ENCODE assay signal across 21 mouse cellular contexts in genomic region chr4:82543936-82544335, GRCm38 (mm10).
DNase-seq lines count a peak whose midpoint lies in the region; ATAC-seq and TF ChIP-seq lines count a peak whose summit lies in the region.
"Had no signal": no experiment of that assay in that cellular context is flagged by ENCODE, and none has a peak within 500 bp of the region (broad histone marks: within the 10 kb centered on the region; RNA-seq: fewer than 3 reads in every experiment).

No protein-coding gene starts in this region.

- H3K4me3 ChIP-seq in forebrain, embryonic 14.5 days (ENCODE audit: low read depth, low read length), result no peak overlapping the region
- no peak overlapping the region for H3K4me3 ChIP-seq in forebrain, embryonic 11.5 days (ENCODE audit: low read depth, low read length)
- no peak overlapping the region for H3K4me3 ChIP-seq in forebrain, embryonic 16.5 days (replicated peaks; ENCODE audit: low read length)
- no peak overlapping the region for H3K4me3 ChIP-seq in forebrain, postnatal 0 days (ENCODE audit: low read depth, low read length)
- H3K4me3 ChIP-seq in heart, adult 2 months, result no peak overlapping the region
- no peak overlapping the region for H3K4me3 ChIP-seq in midbrain, embryonic 11.5 days (ENCODE audit: low read depth, low read length)
- H3K4me3 ChIP-seq in midbrain, embryonic 13.5 days (replicated peaks), result no peak overlapping the region
- H3K4me3 ChIP-seq: embryonic facial prominence, embryonic 13.5 days; embryonic facial prominence, embryonic 15.5 days; erythroblast, embryonic 14.5 days had no signal

- H3K9me3 ChIP-seq in forebrain, embryonic 14.5 days (replicated peaks; ENCODE audit: control insufficient read depth, low read length), result no peaks in the 10 kb centered on the region
- H3K9me3 ChIP-seq in forebrain, embryonic 11.5 days (ENCODE audit: control insufficient read depth, low read length), result no peaks in the 10 kb centered on the region
- H3K9me3 ChIP-seq in forebrain, embryonic 16.5 days (ENCODE audit: control insufficient read depth, low read length), result no peaks in the 10 kb centered on the region
- no peaks in the 10 kb centered on the region for H3K9me3 ChIP-seq in forebrain, postnatal 0 days (ENCODE audit: low read length)
- H3K9me3 ChIP-seq in midbrain, embryonic 11.5 days (ENCODE audit: control insufficient read depth, low read length), result no peaks in the 10 kb centered on the region
- no peaks in the 10 kb centered on the region for H3K9me3 ChIP-seq in midbrain, embryonic 13.5 days
- H3K9me3 ChIP-seq: embryonic facial prominence, embryonic 13.5 days; embryonic facial prominence, embryonic 15.5 days had no signal

- no peak for TF ChIP-seq CTCF in forebrain, postnatal 0 days (IDR thresholded peaks at IDR 0.05; ENCODE audit: low read depth)
- TF ChIP-seq CTCF in heart, adult 2 months (IDR thresholded peaks at IDR 0.05), result no peak

- peaks cover 12% of the 10 kb centered on the region; the same call in 1 of the 2 replicates for H3K36me3 ChIP-seq in forebrain, embryonic 14.5 days (ENCODE audit: control insufficient read depth, insufficient read depth, low read length)
- no peaks in the 10 kb centered on the region for H3K36me3 ChIP-seq in forebrain, embryonic 11.5 days (ENCODE audit: control insufficient read depth, insufficient read depth, low read length)
- no peaks in the 10 kb centered on the region for H3K36me3 ChIP-seq in forebrain, embryonic 16.5 days (ENCODE audit: control insufficient read depth, insufficient read depth)
- H3K36me3 ChIP-seq in forebrain, postnatal 0 days (ENCODE audit: insufficient read depth), result no peaks in the 10 kb centered on the region
- H3K36me3 ChIP-seq in heart, adult 2 months (ENCODE audit: control insufficient read depth, insufficient read depth, low read length), result peaks cover 3% of the 10 kb centered on the region; the same call in 1 of the 2 replicates
- H3K36me3 ChIP-seq in midbrain, embryonic 11.5 days (ENCODE audit: control insufficient read depth, insufficient read depth, low read length), result no peaks in the 10 kb centered on the region
- no peaks in the 10 kb centered on the region for H3K36me3 ChIP-seq in midbrain, embryonic 13.5 days
- H3K36me3 ChIP-seq: embryonic facial prominence, embryonic 13.5 days; embryonic facial prominence, embryonic 15.5 days had no signal

- WGBS in forebrain, embryonic 14.5 days, result 62% methylated on average over 3 of the region's 3 CpGs
- WGBS in forebrain, embryonic 11.5 days, result 71% methylated on average over 3 of the region's 3 CpGs
- WGBS in forebrain, embryonic 16.5 days, result 54% methylated on average over 3 of the region's 3 CpGs
- 58% methylated on average over 3 of the region's 3 CpGs for WGBS in forebrain, postnatal 0 days
- WGBS in heart, adult 2 months, result 73% methylated on average over 3 of the region's 3 CpGs
- 72% methylated on average over 3 of the region's 3 CpGs for WGBS in midbrain, embryonic 11.5 days
- WGBS in midbrain, embryonic 13.5 days, result 65% methylated on average over 3 of the region's 3 CpGs

- no peak for TF ChIP-seq POLR2A in heart, adult 2 months (IDR thresholded peaks at IDR 0.05; ENCODE audit: insufficient read depth, low read depth, low read length)

- ATAC-seq in forebrain, embryonic 14.5 days, result no peak
- no peak for ATAC-seq in forebrain, embryonic 11.5 days (replicated peaks; ENCODE audit: low FRiP score)
- ATAC-seq in forebrain, embryonic 16.5 days, result no peak
- ATAC-seq in forebrain, postnatal 0 days, result no peak
- no peak for ATAC-seq in midbrain, embryonic 11.5 days (ENCODE audit: low FRiP score)
- ATAC-seq in midbrain, embryonic 13.5 days, result no peak

- no peak overlapping the region for H3K9ac ChIP-seq in forebrain, embryonic 14.5 days (ENCODE audit: low read length)
- no peak overlapping the region for H3K9ac ChIP-seq in forebrain, embryonic 11.5 days (ENCODE audit: low read length)
- no peak overlapping the region for H3K9ac ChIP-seq in forebrain, embryonic 16.5 days (replicated peaks; ENCODE audit: low read depth, low read length)
- no peak overlapping the region for H3K9ac ChIP-seq in forebrain, postnatal 0 days
- no peak overlapping the region for H3K9ac ChIP-seq in heart, adult 2 months (ENCODE audit: low read depth, low read length)
- no peak overlapping the region for H3K9ac ChIP-seq in midbrain, embryonic 11.5 days (ENCODE audit: low read length)
- H3K9ac ChIP-seq in midbrain, embryonic 13.5 days (replicated peaks), result no peak overlapping the region
- H3K9ac ChIP-seq: embryonic facial prominence, embryonic 13.5 days; embryonic facial prominence, embryonic 15.5 days had no signal

- H3K4me1 ChIP-seq in forebrain, embryonic 14.5 days (ENCODE audit: control insufficient read depth, insufficient read depth, low read length), result peaks cover 23% of the 10 kb centered on the region
- H3K4me1 ChIP-seq in forebrain, embryonic 11.5 days (replicated peaks; ENCODE audit: control insufficient read depth, insufficient read depth, low read length), result no peaks in the 10 kb centered on the region
- peaks cover 38% of the 10 kb centered on the region for H3K4me1 ChIP-seq in forebrain, embryonic 16.5 days (replicated peaks; ENCODE audit: control insufficient read depth, insufficient read depth, low read length)
- peaks cover 19% of the 10 kb centered on the region; the same call in 1 of the 2 replicates for H3K4me1 ChIP-seq in forebrain, postnatal 0 days (ENCODE audit: insufficient read depth)
- H3K4me1 ChIP-seq in heart, adult 2 months (ENCODE audit: control insufficient read depth, insufficient read depth, low read length), result peaks cover 9% of the 10 kb centered on the region
- no peaks in the 10 kb centered on the region for H3K4me1 ChIP-seq in midbrain, embryonic 11.5 days (ENCODE audit: control insufficient read depth, insufficient read depth, low read length)
- peaks cover 7% of the 10 kb centered on the region for H3K4me1 ChIP-seq in midbrain, embryonic 13.5 days (replicated peaks)

- H3K27me3 ChIP-seq in forebrain, embryonic 14.5 days (replicated peaks; ENCODE audit: control insufficient read depth, insufficient read depth, low read length), result no peaks in the 10 kb centered on the region
- peaks cover 6% of the 10 kb centered on the region; the same call in 1 of the 2 replicates for H3K27me3 ChIP-seq in forebrain, embryonic 11.5 days (ENCODE audit: control insufficient read depth, insufficient read depth, low read length)
- no peaks in the 10 kb centered on the region for H3K27me3 ChIP-seq in forebrain, embryonic 16.5 days (replicated peaks; ENCODE audit: control insufficient read depth, insufficient read depth, low read length)
- no peaks in the 10 kb centered on the region for H3K27me3 ChIP-seq in forebrain, postnatal 0 days (ENCODE audit: insufficient read depth, low read length)
- H3K27me3 ChIP-seq in heart, adult 2 months (ENCODE audit: control insufficient read depth, insufficient read depth, low read length), result no peaks in the 10 kb centered on the region
- H3K27me3 ChIP-seq in midbrain, embryonic 11.5 days (ENCODE audit: control insufficient read depth, insufficient read depth, low read length), result peaks cover 13% of the 10 kb centered on the region; the same call in 1 of the 2 replicates
- H3K27me3 ChIP-seq in midbrain, embryonic 13.5 days, result peaks cover 26% of the 10 kb centered on the region
- H3K27me3 ChIP-seq: embryonic facial prominence, embryonic 13.5 days; embryonic facial prominence, embryonic 15.5 days had no signal

- H3K79me2 ChIP-seq in heart, adult 2 months (replicated peaks; ENCODE audit: control insufficient read depth, insufficient read depth, low read length), result no peaks in the 10 kb centered on the region

- DNase-seq in forebrain, embryonic 14.5 days (ENCODE audit: low spot score), result peak; percentile 39
- no peak for DNase-seq in forebrain, embryonic 11.5 days (ENCODE audit: low spot score)
- no peak for DNase-seq in forebrain, postnatal 0 days
- DNase-seq in heart, adult 11 months, result peak; percentile 69
- no peak for DNase-seq in heart, adult 2 months
- DNase-seq in midbrain, embryonic 11.5 days (ENCODE audit: low spot score, missing footprints), result peak; percentile 37
- DNase-seq: adrenal gland, adult 2 months; adrenal gland, postnatal 10 days; adrenal gland, postnatal 25 days; cerebellum, adult 11 months; cerebellum, adult 18-20 months; cerebellum, adult 8-10 months; cerebellum, adult 9-11 months; cerebellum, postnatal 14 days; cerebellum, postnatal 36 days; embryo, embryonic 11 days had no signal

- TF ChIP-seq EP300 in heart, adult 2 months (IDR thresholded peaks at IDR 0.05; ENCODE audit: insufficient read depth, low read depth, low read length), result no peak

- H3K27ac ChIP-seq in forebrain, embryonic 14.5 days (ENCODE audit: low read depth, low read length), result 0 out of 2 replicates have a peak overlapping the region, but pooled peaks have one; percentile 35
- H3K27ac ChIP-seq in forebrain, embryonic 11.5 days (ENCODE audit: low read depth, low read length), result no peak overlapping the region
- peak overlapping the region; percentile 84 for H3K27ac ChIP-seq in forebrain, embryonic 16.5 days (ENCODE audit: low read length)
- H3K27ac ChIP-seq in forebrain, postnatal 0 days (ENCODE audit: low read depth, low read length), result no peak overlapping the region
- no peak overlapping the region for H3K27ac ChIP-seq in heart, adult 2 months
- H3K27ac ChIP-seq in midbrain, embryonic 11.5 days (ENCODE audit: low read depth, low read length), result no peak overlapping the region
- no peak overlapping the region for H3K27ac ChIP-seq in midbrain, embryonic 13.5 days
- H3K27ac ChIP-seq: embryonic facial prominence, embryonic 13.5 days; embryonic facial prominence, embryonic 15.5 days had no signal

- H3K4me2 ChIP-seq in forebrain, embryonic 14.5 days (ENCODE audit: low read length), result no peak overlapping the region
- H3K4me2 ChIP-seq in forebrain, embryonic 11.5 days (ENCODE audit: low read depth, low read length, severe bottlenecking), result no peak overlapping the region
- no peak overlapping the region for H3K4me2 ChIP-seq in forebrain, embryonic 16.5 days (ENCODE audit: low read length)
- H3K4me2 ChIP-seq in forebrain, postnatal 0 days (ENCODE audit: low read depth), result no peak overlapping the region
- H3K4me2 ChIP-seq in midbrain, embryonic 11.5 days, result no peak overlapping the region
- H3K4me2 ChIP-seq in midbrain, embryonic 13.5 days (replicated peaks), result no peak overlapping the region
- H3K4me2 ChIP-seq: embryonic facial prominence, embryonic 13.5 days; embryonic facial prominence, embryonic 15.5 days had no signal

- intact Hi-C loops in heart, adult 2 months (cut with DNase I), result loop anchor here (2.0 to 10.0 kb wide), 5 partner anchors 477 to 1047 kb away; no protein-coding TSS in a partner anchor

Comparison
In these comparisons a context has a peak if more than half of its experiments do, and no peak if none do; other contexts are left out.
1. DNase-seq: peak in forebrain, embryonic 14.5 days (single experiment), heart, adult 11 months (single experiment) and midbrain, embryonic 11.5 days (single experiment); none in forebrain, embryonic 11.5 days (single experiment), forebrain, postnatal 0 days (single experiment) and heart, adult 2 months (0 of 2).
2. H3K27ac ChIP-seq: peak in forebrain, embryonic 14.5 days (single experiment) and forebrain, embryonic 16.5 days (single experiment); none in forebrain, embryonic 11.5 days (single experiment), forebrain, postnatal 0 days (single experiment), heart, adult 2 months (single experiment), midbrain, embryonic 11.5 days (single experiment) and midbrain, embryonic 13.5 days (single experiment).